Mouse (Mus musculus) thymus, adult 2 months (tissue): ENCODE measurements around the gene Mark1. TPM values are rescaled to one million over a fixed set of nuclear protein-coding genes. Genes with fewer than 3 reads are reported as not detected.

ENCODE experiments used
- DNase-seq: peaks from one replicate; pipeline ENCODE4 v3.0.0; 2021
- H3K27ac ChIP-seq: fragments of 200-500 bp; 2 replicates; pipeline ENCODE4 v1.5.1; 2012; ENCODE audit warnings: low read length, control low read depth; ENCODE audit not compliant: control insufficient read depth, insufficient read depth
- H3K27me3 ChIP-seq: fragments of 200-500 bp; 2 replicates; pipeline ENCODE4 v1.6.1; 2012; ENCODE audit warnings: mild to moderate bottlenecking, low read length, moderate library complexity, mixed read lengths; ENCODE audit not compliant: control insufficient read depth, insufficient read depth
- H3K36me3 ChIP-seq: fragments of 200-500 bp; 2 replicates; pipeline ENCODE4 v1.6.1; 2012; ENCODE audit warnings: mild to moderate bottlenecking, low read length, moderate library complexity; ENCODE audit not compliant: control insufficient read depth, insufficient read depth
- H3K4me1 ChIP-seq: fragments of 200-500 bp; replicated peaks from 2 replicates; pipeline ENCODE4 v1.6.1; 2012; ENCODE audit warnings: low read length; ENCODE audit not compliant: control insufficient read depth, insufficient read depth
- H3K4me3 ChIP-seq: fragments of 200-500 bp; 2 replicates; pipeline ENCODE4 v1.5.1; 2012; ENCODE audit warnings: mild to moderate bottlenecking, low read length, control low read depth, moderate library complexity; ENCODE audit not compliant: control insufficient read depth, insufficient read depth
- CTCF ChIP-seq: fragments of 200-500 bp; IDR thresholded peaks from 2 replicates; pipeline ENCODE4 v1.5.1; 2012; ENCODE audit warnings: mild to moderate bottlenecking, control low read depth, low read length, moderate library complexity, borderline replicate concordance; ENCODE audit not compliant: control insufficient read depth, poor library complexity, insufficient read depth; ENCODE audit errors: extremely low read depth
- POLR2A ChIP-seq: fragments of 200-500 bp; IDR thresholded peaks from 2 replicates; pipeline ENCODE4 v1.6.1; 2012; ENCODE audit warnings: mild to moderate bottlenecking, low read length, control low read depth, moderate library complexity; ENCODE audit not compliant: control insufficient read depth, poor library complexity, insufficient read depth; ENCODE audit errors: extremely low read depth
- WGBS: fragments of 180-500 bp; shearing (Covaris S2); methylation state at CpG from one replicate; pipeline ENCODE4 v1.1.7; 2018; 5-methylcytosine and 5-hydroxymethylcytosine counted together
- polyA plus RNA-seq: library from polyadenylated mRNA; depleted of rRNA; stranded (reverse); fragments of >200 nt; gene quantifications from 2 replicates; pipeline ENCODE4 v1.2.3, GENCODE M21; 2012; rRNA removed

Gene Mark1
- polyA plus RNA-seq = 1.5 and 1.9 TPM in 2 replicates

DNA sequence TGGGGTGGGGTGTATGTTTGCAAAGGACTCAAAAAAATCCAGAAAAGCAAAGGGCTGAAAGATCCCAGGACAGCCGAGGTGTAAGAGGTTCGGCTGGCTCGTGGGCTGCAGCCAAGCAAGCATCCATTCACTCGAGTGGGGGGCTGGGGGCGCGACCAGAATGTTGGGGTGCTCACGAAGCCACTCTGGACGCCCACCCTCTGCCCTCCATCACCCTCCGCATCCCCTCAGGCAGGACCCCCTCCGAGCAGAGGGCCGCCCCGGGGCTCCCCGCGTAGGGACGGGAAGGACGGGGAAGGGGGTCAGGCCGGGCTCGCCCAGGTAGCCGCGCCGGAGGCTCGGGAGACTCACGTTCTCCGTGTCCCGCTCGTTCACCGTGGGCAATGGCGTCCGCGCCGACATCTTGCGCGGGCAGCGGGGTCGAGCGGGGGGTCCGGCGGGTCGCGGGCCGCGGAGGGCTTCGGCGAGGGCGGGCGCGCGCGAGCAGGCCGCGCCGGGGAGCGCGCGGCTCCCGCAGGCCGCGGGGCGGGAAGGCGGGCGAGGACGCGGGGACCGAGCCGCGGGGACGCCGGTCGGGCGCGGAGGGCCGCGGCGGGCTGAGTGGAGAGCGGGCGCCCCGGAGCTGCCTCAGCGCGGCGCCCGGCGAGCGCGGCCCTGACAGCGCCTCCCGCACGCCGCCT, at the start of gene Mark1:
Mark1 (minus strand) TSS at position 500 of the 680 bp plus-strand sequence.
- no peaks in the 10 kb centered on the region; the same call in 1 of the 2 replicates for H3K4me1 ChIP-seq
- peak within 1 kb of the TSS; percentile 31 for H3K4me3 ChIP-seq
- H3K36me3 ChIP-seq = no peaks in the 10 kb centered on the region
- TF ChIP-seq POLR2A (no peak), CTCF (no peak)
- peaks cover 6% of the 10 kb centered on the region for H3K27me3 ChIP-seq
- no peak within 1 kb of the TSS for H3K27ac ChIP-seq
- 15% methylated on average over 87 of the region's 88 CpGs for WGBS
- DNase-seq = no peak

DNA sequence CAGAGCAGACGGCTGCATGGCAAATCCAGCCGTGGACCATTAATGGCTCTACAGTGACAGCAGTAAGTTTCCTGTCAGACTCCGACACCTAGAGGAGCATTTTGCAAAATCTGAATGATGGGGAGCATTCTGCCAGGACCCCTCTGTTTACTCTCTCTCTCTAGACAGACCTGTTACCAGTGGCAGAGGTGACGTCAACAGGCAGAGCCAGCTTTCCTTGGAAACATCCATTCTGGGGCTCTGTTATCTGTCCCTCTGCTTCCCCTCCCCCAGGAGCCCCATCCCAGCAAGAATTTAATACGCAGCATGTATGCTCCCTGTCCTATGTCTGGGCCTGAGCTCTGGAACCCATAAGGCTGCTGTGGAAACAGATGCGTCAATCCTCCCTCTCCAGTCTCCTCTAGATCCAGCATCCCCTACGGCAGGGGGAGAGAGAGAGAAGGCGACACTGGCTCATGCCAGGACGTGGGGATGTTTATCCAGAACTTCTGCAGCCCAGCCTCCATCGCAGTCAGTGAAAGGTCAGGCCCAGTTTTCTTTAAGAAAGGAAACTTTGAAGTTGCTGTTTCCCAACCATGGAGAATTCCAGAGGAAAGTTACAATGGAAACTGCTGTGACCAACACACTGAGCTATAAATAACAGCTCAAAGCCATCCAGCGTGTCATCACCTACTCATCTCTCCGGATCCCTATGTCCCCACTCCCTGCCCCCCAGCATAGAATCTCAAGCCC, 48.3 kb upstream of the Mark1 start:
- Histone ChIP-seq H3K27ac (no peak overlapping the region), H3K4me1 (no peaks in the 10 kb centered on the region), H3K27me3 (no peaks in the 10 kb centered on the region), H3K36me3 (no peaks in the 10 kb centered on the region), H3K4me3 (no peak overlapping the region)
- WGBS = 89% methylated on average over 12 of the region's 12 CpGs
- TF ChIP-seq POLR2A = no peak
- no peak for TF ChIP-seq CTCF
- no peak for DNase-seq

DNA sequence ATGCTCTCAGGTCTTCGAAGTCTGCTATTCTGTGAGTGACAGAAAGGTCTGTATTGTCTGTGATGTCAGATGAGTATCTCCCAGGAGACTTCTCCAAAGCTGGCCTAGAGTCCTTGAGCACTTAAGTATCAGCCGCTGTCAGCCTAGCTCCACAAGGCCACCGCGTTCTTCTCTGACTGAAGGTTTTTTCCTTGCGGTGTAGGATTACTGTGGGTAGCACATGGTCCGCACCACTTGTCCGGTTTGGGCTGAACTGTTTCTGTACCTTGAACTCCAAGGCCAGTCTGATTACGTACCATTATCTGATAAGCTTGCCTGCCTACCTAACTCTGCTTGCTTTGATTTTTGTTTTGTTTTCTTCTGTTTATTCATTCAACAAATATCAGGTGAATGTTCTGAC, 47.1 kb upstream of the Mark1 start:
- 93% methylated on average over 8 of the region's 8 CpGs for WGBS
- H3K4me1 ChIP-seq = no peaks in the 10 kb centered on the region
- TF ChIP-seq POLR2A = no peak
- TF ChIP-seq CTCF = no peak
- no peak overlapping the region for H3K4me3 ChIP-seq
- H3K27ac ChIP-seq = no peak overlapping the region
- no peaks in the 10 kb centered on the region for H3K27me3 ChIP-seq
- H3K36me3 ChIP-seq = no peaks in the 10 kb centered on the region
- DNase-seq = no peak

DNA sequence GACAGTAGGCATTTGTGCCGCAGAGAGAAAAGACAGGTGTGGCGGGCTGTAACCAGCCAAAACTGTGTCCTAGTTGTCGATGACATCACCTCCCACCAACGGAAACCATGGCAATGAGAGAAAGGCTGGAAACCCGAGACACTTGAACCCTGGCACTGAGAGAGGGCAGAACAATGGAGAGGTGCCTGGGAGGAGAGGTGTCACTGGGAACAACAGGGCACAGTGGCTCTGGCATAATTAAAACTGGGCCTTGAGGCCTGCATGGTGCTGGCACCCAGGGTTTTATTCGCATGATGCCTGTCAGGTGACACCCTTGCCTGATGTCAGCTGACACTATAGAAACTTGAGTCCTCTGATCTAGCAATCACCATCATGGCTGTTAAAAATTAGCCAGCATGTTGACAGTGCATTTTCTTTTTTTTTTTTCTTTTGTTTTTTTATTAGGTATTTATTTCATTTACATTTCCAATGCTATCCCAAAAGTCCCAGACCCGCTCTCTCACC, 38.9 kb upstream of the Mark1 start:
- Histone ChIP-seq H3K27ac (no peak overlapping the region), H3K4me3 (no peak overlapping the region), H3K27me3 (no peaks in the 10 kb centered on the region), H3K4me1 (no peaks in the 10 kb centered on the region), H3K36me3 (no peaks in the 10 kb centered on the region)
- WGBS = 82% methylated on average over 7 of the region's 7 CpGs
- TF ChIP-seq POLR2A (no peak), CTCF (no peak)
- no peak for DNase-seq

DNA sequence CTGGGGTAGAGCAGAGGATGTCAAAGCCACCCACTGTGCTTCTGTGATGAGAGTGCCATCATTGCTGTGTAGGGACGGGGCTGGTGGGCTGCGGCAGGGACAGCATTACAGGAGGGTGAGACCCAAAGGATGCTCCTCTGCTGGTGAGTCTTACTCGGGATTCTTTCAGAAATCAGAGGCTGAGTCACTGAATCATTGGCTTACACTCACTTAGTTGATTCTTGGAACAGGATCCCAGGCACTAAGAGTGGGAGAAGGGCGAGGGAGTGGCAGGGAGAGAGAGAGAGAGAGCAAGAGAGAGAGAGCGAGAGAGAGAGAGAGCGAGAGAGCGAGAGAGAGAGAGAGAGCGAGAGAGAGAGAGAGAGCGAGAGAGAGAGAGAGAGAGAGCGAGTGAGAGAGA, 31.2 kb upstream of the Mark1 start:
- WGBS = 89% methylated on average over 10 of the region's 10 CpGs
- TF ChIP-seq POLR2A (no peak), CTCF (no peak)
- Histone ChIP-seq H3K4me1 (no peaks in the 10 kb centered on the region), H3K4me3 (no peak overlapping the region), H3K36me3 (no peaks in the 10 kb centered on the region), H3K27ac (no peak overlapping the region), H3K27me3 (no peaks in the 10 kb centered on the region)
- DNase-seq = no peak

DNA sequence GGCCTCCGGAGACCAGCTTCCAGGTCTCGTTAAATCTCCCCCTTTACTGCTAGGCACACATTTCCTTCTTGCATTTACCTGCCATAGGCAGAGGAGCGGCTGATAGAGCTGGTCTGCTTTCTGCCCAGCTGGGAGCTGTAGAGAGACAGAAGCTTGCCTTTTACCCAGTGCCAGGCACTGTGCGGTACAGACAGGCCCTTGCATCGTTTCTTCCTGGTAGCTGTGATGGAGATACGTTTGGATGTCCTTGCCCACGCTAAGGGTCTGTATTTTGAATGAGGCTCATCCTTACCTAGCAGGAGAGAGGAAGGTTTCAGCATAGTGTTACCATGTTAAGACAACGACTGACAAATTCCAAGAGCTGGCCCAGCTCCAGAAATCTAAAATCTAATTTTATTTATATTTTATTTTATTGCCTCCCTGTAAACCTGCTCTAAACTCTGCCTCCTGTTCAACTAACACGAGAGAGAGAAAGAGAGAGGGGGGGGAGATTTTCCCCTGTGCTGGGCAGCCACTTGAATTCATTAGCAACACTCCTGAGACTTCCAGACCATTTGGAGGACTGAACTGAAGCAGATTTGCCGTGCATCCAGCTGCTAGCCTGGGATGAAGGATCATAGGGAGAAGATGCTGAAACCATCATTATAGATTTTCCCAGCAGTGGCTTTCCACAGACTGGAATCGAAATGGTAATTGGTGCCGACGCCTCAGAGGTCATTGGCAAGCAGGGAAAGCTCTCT, 21.2 kb upstream of the Mark1 start:
- 85% methylated on average over 13 of the region's 13 CpGs for WGBS
- no peaks in the 10 kb centered on the region for H3K36me3 ChIP-seq
- no peak overlapping the region for H3K4me3 ChIP-seq
- TF ChIP-seq CTCF (no peak), POLR2A (no peak)
- H3K4me1 ChIP-seq = no peaks in the 10 kb centered on the region
- H3K27me3 ChIP-seq = no peaks in the 10 kb centered on the region
- H3K27ac ChIP-seq = no peak overlapping the region
- no peak for DNase-seq
